Mouse (Mus musculus): ENCODE data around the gene Ift43. TPM values are rescaled to one million over a fixed set of nuclear protein-coding genes. Genes with fewer than 3 reads are reported as not detected.

The Ift43 gene
- polyA plus RNA-seq, 1 experiment: 5.3 TPM

- WGBS: 90% methylated on average over 20 of the region's 20 CpGs
- Histone ChIP-seq H3K27ac (ENCODE audit: control insufficient read depth, insufficient read depth, low read depth, low read length, poor library complexity) (no peak overlapping the region), H3K4me3 (replicated peaks; ENCODE audit: control insufficient read depth, low read depth, low read length) (no peak overlapping the region), H3K4me1 (ENCODE audit: control insufficient read depth, insufficient read depth, low read length) (no peaks in the 10 kb centered on the region; the same call in 1 of the 2 replicates)
- no peak for TF ChIP-seq CTCF (IDR thresholded peaks at IDR 0.05; ENCODE audit: control insufficient read depth, insufficient read depth, low read length)
- TF ChIP-seq POLR2A (IDR thresholded peaks at IDR 0.05; ENCODE audit: borderline replicate concordance, control insufficient read depth, low read depth, low read length): no peak
These were observed 76.5 kb downstream of the Ift43 start for GRCm38 (mm10) chr12:86158689-86159483.

DNA sequence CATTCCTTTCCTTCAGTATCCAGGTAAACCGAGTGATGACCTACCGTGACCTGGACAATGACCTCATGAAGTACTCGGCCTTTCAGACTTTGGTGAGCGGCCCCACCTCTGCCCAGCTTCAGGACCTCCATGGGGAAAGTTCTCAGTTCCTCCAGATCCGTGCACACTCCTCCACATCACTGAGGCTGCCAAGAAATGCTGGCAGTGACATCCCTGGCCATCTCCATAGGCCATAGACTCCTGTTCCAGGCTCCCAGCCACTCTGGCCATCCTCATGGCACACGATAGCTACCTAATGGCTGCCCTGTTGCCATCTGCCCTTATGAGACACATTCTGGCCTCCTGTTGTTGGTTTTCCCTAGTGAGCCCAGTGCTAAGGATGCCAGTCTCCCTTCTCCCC lies 79.1 kb downstream of the Ift43 start:
- no peak for TF ChIP-seq POLR2A (IDR thresholded peaks at IDR 0.05; ENCODE audit: borderline replicate concordance, control insufficient read depth, low read depth, low read length)
- TF ChIP-seq CTCF (IDR thresholded peaks at IDR 0.05; ENCODE audit: control insufficient read depth, insufficient read depth, low read length): no peak
- H3K27ac ChIP-seq (ENCODE audit: control insufficient read depth, insufficient read depth, low read depth, low read length, poor library complexity): no peak overlapping the region
- H3K4me1 ChIP-seq (ENCODE audit: control insufficient read depth, insufficient read depth, low read length): no peaks in the 10 kb centered on the region; the same call in 1 of the 2 replicates
- WGBS: 83% methylated on average over 6 of the region's 6 CpGs
- no peak overlapping the region for H3K4me3 ChIP-seq (replicated peaks; ENCODE audit: control insufficient read depth, low read depth, low read length)

DNA sequence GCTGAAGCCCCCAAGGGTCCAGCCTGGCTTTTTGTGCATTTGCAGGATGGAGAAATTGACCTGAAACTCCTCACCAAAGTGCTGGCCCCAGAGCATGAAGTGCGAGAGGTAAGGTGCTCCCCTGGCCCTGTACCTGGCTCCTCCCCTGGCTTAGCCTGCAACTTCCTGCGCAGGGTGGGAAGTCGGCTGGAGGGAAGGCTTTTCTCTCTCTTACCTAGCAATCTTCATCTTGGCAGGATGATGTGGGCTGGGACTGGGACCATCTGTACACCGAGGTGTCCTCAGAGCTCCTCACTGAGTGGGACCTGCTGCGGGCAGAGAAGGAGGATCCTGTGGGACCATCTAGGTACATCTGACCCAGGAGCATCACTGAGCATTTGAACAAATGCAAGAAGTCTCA lies 79.6 kb downstream of the Ift43 start:
- no peak overlapping the region for H3K27ac ChIP-seq (ENCODE audit: control insufficient read depth, insufficient read depth, low read depth, low read length, poor library complexity)
- 74% methylated on average over 5 of the region's 5 CpGs for WGBS
- TF ChIP-seq POLR2A (IDR thresholded peaks at IDR 0.05; ENCODE audit: borderline replicate concordance, control insufficient read depth, low read depth, low read length): no peak
- TF ChIP-seq CTCF (IDR thresholded peaks at IDR 0.05; ENCODE audit: control insufficient read depth, insufficient read depth, low read length): no peak
- H3K4me3 ChIP-seq (replicated peaks; ENCODE audit: control insufficient read depth, low read depth, low read length): no peak overlapping the region
- H3K4me1 ChIP-seq (ENCODE audit: control insufficient read depth, insufficient read depth, low read length): no peaks in the 10 kb centered on the region; the same call in 1 of the 2 replicates

DNA sequence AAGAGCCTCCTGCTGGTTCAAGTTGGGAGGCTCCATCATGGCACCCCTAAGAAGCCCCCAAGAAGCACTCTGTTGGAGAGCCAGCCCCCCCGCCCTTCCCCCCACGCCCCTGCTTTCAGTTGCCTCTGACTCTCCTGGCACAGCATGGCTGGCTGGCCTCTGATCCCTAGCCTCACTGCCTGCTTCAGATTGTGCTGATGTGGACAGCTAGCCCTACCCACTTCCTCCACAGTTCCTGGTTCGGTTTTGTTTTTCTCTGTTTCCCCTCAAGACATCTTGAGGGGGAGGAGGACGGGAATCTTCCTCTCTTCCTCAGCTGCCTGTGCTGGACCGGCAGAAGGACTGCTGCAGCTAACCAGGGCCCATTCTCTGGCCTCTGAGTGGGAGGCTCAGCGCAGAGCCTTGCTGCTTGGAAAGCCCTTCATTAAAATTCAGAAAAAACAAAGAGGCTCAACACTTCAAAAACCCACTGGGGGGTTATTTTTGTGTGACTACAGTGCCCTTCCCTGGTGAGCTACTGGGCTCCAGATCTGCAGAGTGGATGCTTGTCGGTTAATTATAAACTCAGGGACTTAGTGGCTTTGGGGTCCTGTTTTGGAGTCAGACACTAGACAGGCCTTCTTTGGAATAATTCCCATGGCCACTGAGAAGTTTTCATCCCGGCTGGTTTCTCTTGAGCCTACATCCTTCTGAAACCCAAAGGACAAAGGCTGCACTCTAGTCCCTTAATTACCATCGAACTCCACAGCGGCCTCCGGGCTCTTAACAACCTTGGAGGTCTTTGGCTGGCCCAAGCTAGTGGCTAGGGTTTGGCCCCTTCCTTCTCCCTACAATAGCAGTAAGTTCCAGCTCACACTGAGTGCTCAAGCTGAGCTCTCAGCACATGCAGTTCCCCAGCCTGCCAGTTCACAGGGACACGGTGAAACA lies 80.8 kb downstream of the Ift43 start:
- no peak overlapping the region for H3K27ac ChIP-seq (ENCODE audit: control insufficient read depth, insufficient read depth, low read depth, low read length, poor library complexity)
- no peak overlapping the region for H3K4me3 ChIP-seq (replicated peaks; ENCODE audit: control insufficient read depth, low read depth, low read length)
- no peaks in the 10 kb centered on the region; the same call in 1 of the 2 replicates for H3K4me1 ChIP-seq (ENCODE audit: control insufficient read depth, insufficient read depth, low read length)
- TF ChIP-seq POLR2A (IDR thresholded peaks at IDR 0.05; ENCODE audit: borderline replicate concordance, control insufficient read depth, low read depth, low read length) (no peak), CTCF (IDR thresholded peaks at IDR 0.05; ENCODE audit: control insufficient read depth, insufficient read depth, low read length) (no peak)
- 53% methylated on average over 12 of the region's 12 CpGs for WGBS

- Histone ChIP-seq H3K27ac (ENCODE audit: control insufficient read depth, insufficient read depth, low read depth, low read length, poor library complexity) (no peak overlapping the region), H3K4me3 (replicated peaks; ENCODE audit: control insufficient read depth, low read depth, low read length) (no peak overlapping the region), H3K4me1 (ENCODE audit: control insufficient read depth, insufficient read depth, low read length) (no peaks in the 10 kb centered on the region; the same call in 1 of the 2 replicates)
- 3% methylated on average over 2 of the region's 2 CpGs for WGBS
- TF ChIP-seq CTCF (IDR thresholded peaks at IDR 0.05; ENCODE audit: control insufficient read depth, insufficient read depth, low read length): no peak
- no peak for TF ChIP-seq POLR2A (IDR thresholded peaks at IDR 0.05; ENCODE audit: borderline replicate concordance, control insufficient read depth, low read depth, low read length)
These were observed 83.9 kb downstream of the Ift43 start for GRCm38 (mm10) chr12:86166244-86166643.

DNA sequence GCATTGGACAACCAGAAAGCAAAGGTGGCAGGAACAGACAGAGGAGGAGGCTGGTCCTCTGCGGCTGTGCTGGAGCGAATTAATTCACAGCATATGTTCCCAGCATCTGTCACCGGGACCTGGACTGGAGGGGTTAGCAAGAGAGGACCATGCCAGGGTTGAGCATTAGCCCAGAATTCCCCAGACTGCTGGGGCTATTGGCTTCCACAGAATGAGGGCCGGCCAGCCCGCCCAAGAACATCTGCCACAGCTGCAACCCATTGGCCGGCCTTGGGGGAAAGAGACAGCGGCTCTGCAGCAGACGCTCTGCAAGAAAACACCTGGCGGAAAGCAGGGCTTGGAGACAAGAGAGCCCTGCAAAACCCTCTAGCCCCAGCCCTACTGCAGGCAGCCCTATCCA lies 84.7 kb downstream of the Ift43 start:
- no peak overlapping the region for H3K4me3 ChIP-seq (replicated peaks; ENCODE audit: control insufficient read depth, low read depth, low read length)
- H3K4me1 ChIP-seq (ENCODE audit: control insufficient read depth, insufficient read depth, low read length): no peaks in the 10 kb centered on the region; the same call in 1 of the 2 replicates
- TF ChIP-seq POLR2A (IDR thresholded peaks at IDR 0.05; ENCODE audit: borderline replicate concordance, control insufficient read depth, low read depth, low read length): no peak
- no peak for TF ChIP-seq CTCF (IDR thresholded peaks at IDR 0.05; ENCODE audit: control insufficient read depth, insufficient read depth, low read length)
- H3K27ac ChIP-seq (ENCODE audit: control insufficient read depth, insufficient read depth, low read depth, low read length, poor library complexity): no peak overlapping the region
- WGBS: 82% methylated on average over 9 of the region's 9 CpGs

GRCm38 (mm10) chr12:86168712-86169111 lies 86.4 kb downstream of the Ift43 start:
- TF ChIP-seq POLR2A (IDR thresholded peaks at IDR 0.05; ENCODE audit: borderline replicate concordance, control insufficient read depth, low read depth, low read length): no peak
- TF ChIP-seq CTCF (IDR thresholded peaks at IDR 0.05; ENCODE audit: control insufficient read depth, insufficient read depth, low read length): no peak
- no peaks in the 10 kb centered on the region for H3K4me1 ChIP-seq (ENCODE audit: control insufficient read depth, insufficient read depth, low read length)
- no peak overlapping the region for H3K27ac ChIP-seq (ENCODE audit: control insufficient read depth, insufficient read depth, low read depth, low read length, poor library complexity)
- WGBS: 50% methylated on average over 1 of the region's 1 CpGs
- H3K4me3 ChIP-seq (replicated peaks; ENCODE audit: control insufficient read depth, low read depth, low read length): no peak overlapping the region

GRCm38 (mm10) chr12:86169195-86169594 lies 86.9 kb downstream of the Ift43 start:
- TF ChIP-seq CTCF (IDR thresholded peaks at IDR 0.05; ENCODE audit: control insufficient read depth, insufficient read depth, low read length) (no peak), POLR2A (IDR thresholded peaks at IDR 0.05; ENCODE audit: borderline replicate concordance, control insufficient read depth, low read depth, low read length) (no peak)
- H3K27ac ChIP-seq (ENCODE audit: control insufficient read depth, insufficient read depth, low read depth, low read length, poor library complexity): no peak overlapping the region
- 69% methylated on average over 5 of the region's 5 CpGs for WGBS

More at GRCm38 (mm10) chr12:86169195-86169594, 86.9 kb downstream of the Ift43 start:
- H3K4me1 ChIP-seq (ENCODE audit: control insufficient read depth, insufficient read depth, low read length): no peaks in the 10 kb centered on the region
- no peak overlapping the region for H3K4me3 ChIP-seq (replicated peaks; ENCODE audit: control insufficient read depth, low read depth, low read length)
